Mouse (Mus musculus) lung, adult 2 months (tissue): ENCODE results near the gene Gstt3. TPM values are rescaled to one million over a fixed set of nuclear protein-coding genes. Genes with fewer than 3 reads are reported as not detected.

ENCODE experiments used
- DNase-seq: peaks from one replicate; pipeline ENCODE4 v3.0.0; 2022
- H3K4me1 ChIP-seq: fragments of 200-500 bp; 2 replicates; pipeline ENCODE4 v1.6.1; 2011; ENCODE audit warnings: low read length; ENCODE audit not compliant: control insufficient read depth, insufficient read depth
- H3K4me3 ChIP-seq: fragments of 200-500 bp; replicated peaks from 2 replicates; pipeline ENCODE3; 2011; ENCODE audit warnings: low read depth, mild to moderate bottlenecking, control low read depth, low read length; ENCODE audit errors: extremely low read depth
- CTCF ChIP-seq: fragments of 200-500 bp; IDR thresholded peaks from 2 replicates; pipeline ENCODE4 v1.5.1; 2011; ENCODE audit warnings: mild to moderate bottlenecking, low read length, control low read depth; ENCODE audit not compliant: insufficient read depth
- POLR2A ChIP-seq: fragments of 200-500 bp; IDR thresholded peaks from 2 replicates; pipeline ENCODE4 v1.6.1; 2011; ENCODE audit warnings: low read depth, mild to moderate bottlenecking, control low read depth, low read length, borderline replicate concordance; ENCODE audit errors: extremely low read depth
- WGBS: fragments of 180-500 bp; shearing (Covaris S2); methylation state at CpG from one replicate; pipeline ENCODE4 v1.1.7; 2018; 5-methylcytosine and 5-hydroxymethylcytosine counted together
- polyA plus RNA-seq: library from polyadenylated mRNA; depleted of rRNA; stranded (reverse); fragments of >200 nt; gene quantifications from 2 replicates; pipeline ENCODE4 v1.2.3, GENCODE M21; 2012

Gene Gstt3
- polyA plus RNA-seq, 1 experiment = 63.7 TPM

GRCm38 (mm10) chr10:75818641-75819040 lies 37.4 kb upstream of the Gstt3 start:
- no peak for TF ChIP-seq POLR2A
- no peak for TF ChIP-seq CTCF
- no peak for DNase-seq
- 61% methylated on average over 10 of the region's 10 CpGs for WGBS
- Histone ChIP-seq H3K4me1 (no peaks in the 10 kb centered on the region), H3K4me3 (no peak overlapping the region)

DNA sequence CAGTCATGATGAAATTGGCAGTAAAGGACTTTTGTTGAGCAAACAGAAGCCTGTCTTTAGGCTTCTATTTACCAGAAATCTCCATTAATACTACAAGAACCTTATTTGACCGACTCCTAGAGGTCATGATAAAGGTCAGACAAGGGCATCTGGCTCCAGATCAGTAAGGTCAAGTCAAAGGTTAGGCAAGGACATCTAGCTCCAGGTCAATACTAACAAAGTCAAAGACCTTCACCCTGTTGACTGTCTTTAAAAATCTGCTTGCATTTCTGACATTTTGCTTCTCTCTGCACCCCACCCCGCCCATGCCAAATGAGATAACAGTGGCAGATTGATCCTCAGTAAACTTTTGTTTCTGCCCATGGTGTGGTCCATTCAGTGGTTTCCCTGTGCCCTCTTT lies 23.0 kb upstream of the Gstt3 start:
- Histone ChIP-seq H3K4me1 (no peaks in the 10 kb centered on the region), H3K4me3 (no peak overlapping the region)
- WGBS = 66% methylated on average over 2 of the region's 2 CpGs
- no peak for DNase-seq
- TF ChIP-seq CTCF = no peak

GRCm38 (mm10) chr10:75798176-75798696 lies 17.0 kb upstream of the Gstt3 start, which contains the start of gene Gstt1:
Gene Gstt1 (minus strand): TSS chr10:75798584.
- WGBS = 1% methylated on average over 18 of the region's 18 CpGs
- DNase-seq = peak; percentile 77
- TF ChIP-seq CTCF = no peak
- TF ChIP-seq POLR2A = peak; percentile 58; the same call in 1 of the 2 replicates
- Histone ChIP-seq H3K4me3 (peak within 1 kb of the TSS; percentile 82), H3K4me1 (peaks cover 8% of the 10 kb centered on the region)

DNA sequence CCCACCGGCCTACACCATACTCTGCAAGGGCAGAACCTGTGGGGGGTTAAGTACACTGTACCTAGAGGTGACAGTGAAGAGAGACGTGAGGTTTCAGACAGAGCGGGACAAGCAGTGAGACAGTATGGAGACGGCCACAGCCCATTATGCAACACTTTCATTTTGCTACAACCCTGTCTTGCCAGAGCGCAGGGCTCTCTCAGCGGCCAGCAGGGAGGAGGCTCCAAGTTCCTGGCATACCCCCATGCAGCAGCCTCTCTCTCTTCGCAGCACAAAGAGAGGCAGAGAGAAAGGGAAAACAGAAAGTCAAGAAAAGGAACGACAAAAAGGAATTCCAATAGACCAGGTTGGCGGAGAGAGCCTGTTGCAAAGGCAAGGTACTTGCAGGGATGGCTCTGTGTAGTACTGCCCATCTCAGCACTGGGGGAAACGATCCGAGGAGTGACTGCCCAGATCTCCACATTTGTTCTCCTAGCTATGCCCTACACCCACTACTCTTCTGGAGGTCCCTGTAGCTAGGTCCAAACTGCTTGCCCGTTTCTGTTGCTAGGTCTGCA lies 16.5 kb upstream of the Gstt3 start:
- DNase-seq = peak; percentile 62
- Histone ChIP-seq H3K4me3 (peak overlapping the region; percentile 82), H3K4me1 (peaks cover 8% of the 10 kb centered on the region)
- under 1% methylated on average over 12 of the region's 12 CpGs for WGBS
- TF ChIP-seq POLR2A = peak; percentile 59; the same call in 1 of the 2 replicates
- TF ChIP-seq CTCF = no peak

DNA sequence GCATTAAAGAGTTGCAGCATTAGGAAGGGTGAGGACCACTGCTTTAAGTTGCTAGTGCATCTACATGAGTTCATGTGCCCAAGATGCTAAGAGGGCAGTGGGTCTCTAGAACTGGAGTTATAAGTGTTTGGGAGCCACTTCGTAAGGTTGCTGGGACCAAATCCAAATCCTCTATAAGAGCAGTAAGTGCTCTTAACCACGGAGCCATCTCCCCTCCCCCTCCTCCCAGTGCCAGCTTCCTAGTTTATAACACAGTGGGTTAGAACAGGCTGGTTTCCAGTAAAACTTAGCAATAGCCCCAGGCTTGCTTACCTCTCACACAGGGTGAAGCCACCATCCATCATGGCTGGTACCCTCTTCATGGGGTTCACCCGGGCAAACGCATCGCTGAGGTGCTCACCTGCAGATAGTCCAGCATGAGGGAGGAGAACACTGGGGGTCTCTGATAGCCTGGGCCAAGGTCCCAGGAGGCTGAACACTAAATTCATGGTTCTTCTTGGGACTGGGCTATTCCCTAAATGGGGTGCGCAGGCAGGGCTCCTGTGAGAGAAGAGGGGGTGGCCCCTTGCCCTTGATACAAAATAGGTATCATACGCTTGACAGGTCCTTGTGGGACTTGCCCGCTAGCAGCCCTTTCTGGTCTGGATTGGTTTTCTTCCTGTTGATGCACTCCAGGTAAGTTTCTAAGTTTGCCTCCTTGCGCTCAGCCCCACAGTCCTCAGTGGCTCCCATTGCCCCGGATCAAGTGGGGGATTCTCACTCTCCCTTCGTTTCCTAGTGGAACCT lies 15.7 kb upstream of the Gstt3 start:
- WGBS = 25% methylated on average over 11 of the region's 11 CpGs
- DNase-seq = peak; percentile 39
- Histone ChIP-seq H3K4me1 (peaks cover 8% of the 10 kb centered on the region), H3K4me3 (peak overlapping the region; percentile 49)
- no peak for TF ChIP-seq POLR2A
- no peak for TF ChIP-seq CTCF

GRCm38 (mm10) chr10:75794880-75795279 lies 13.7 kb upstream of the Gstt3 start:
- WGBS = 25% methylated on average over 3 of the region's 3 CpGs
- Histone ChIP-seq H3K4me3 (no peak overlapping the region), H3K4me1 (peaks cover 8% of the 10 kb centered on the region)
- TF ChIP-seq CTCF (no peak), POLR2A (no peak)
- DNase-seq = peak; percentile 31

DNA sequence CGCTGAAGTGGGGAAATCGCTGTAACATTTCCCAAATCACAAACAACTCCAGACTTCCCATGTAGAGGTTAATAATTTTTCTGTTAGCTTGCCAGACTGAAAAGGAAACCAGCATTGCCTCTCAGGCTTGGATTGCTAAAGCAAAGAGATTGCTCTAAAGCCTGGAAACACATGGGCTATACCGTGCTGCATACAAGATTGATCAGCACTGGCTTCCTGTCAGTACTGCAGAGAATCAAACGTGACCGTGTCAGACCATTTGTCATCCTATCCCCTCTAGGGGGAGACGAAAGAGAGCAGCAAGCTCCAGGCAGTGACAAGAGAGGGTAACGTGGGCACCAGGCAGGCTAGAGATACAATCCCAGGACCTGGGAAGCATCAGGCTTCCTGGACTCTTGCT lies 9.6 kb upstream of the Gstt3 start:
- WGBS = 10% methylated on average over 7 of the region's 7 CpGs
- TF ChIP-seq POLR2A (no peak), CTCF (no peak)
- DNase-seq = no peak
- H3K4me1 ChIP-seq = peaks cover 8% of the 10 kb centered on the region
- no peak overlapping the region for H3K4me3 ChIP-seq

DNA sequence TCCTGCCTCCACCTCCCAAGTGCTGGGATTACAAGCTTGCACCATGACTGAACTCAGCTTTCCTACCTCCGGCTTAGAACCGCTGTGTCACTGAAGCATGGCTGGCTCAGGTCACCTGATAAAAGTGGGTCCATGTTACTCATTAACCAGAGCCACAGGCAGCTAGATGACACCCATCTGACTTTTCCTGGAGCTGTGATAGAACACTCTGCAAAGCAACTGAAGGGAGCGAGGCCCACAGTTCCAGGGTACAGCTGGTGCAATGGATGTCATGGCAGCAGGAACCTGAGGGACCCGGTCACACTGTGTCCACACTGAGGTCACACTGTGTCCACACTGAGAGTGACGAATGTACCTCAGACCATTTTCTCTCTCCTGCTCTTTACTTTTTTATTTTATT lies 8.6 kb upstream of the Gstt3 start:
- WGBS = 74% methylated on average over 5 of the region's 5 CpGs

GRCm38 (mm10) chr10:75789081-75789735 lies 8.0 kb upstream of the Gstt3 start:
- DNase-seq = no peak
- TF ChIP-seq CTCF (no peak), POLR2A (no peak)
- H3K4me3 ChIP-seq = no peak overlapping the region
- H3K4me1 ChIP-seq = no peaks in the 10 kb centered on the region
- WGBS = 87% methylated on average over 6 of the region's 6 CpGs

More for the DNA sequence above, 8.6 kb upstream of the Gstt3 start:
- no peak for TF ChIP-seq CTCF
- TF ChIP-seq POLR2A = no peak
- peaks cover 5% of the 10 kb centered on the region for H3K4me1 ChIP-seq
- DNase-seq = peak; percentile 22
- H3K4me3 ChIP-seq = no peak overlapping the region
